Mouse (Mus musculus): Measurements from ENCODE around the gene Fgd6.

Fgd6 gene

GRCm38 (mm10) chr10:94035658-94036374, at the start of gene Fgd6, which contains the start of gene Vezt:
Gene Fgd6, plus strand, starts transcription at chr10:94036001.
Gene Vezt, minus strand, starts transcription at chr10:94035817.
- peak; percentile 98 for DNase-seq (ENCODE audit: low spot score in 2 of 2)

GRCm38 (mm10) chr10:93994136-93994535, 41.7 kb upstream of the Fgd6 start:
- no peak for DNase-seq (ENCODE audit: low spot score in 2 of 2)

- no peak for DNase-seq (ENCODE audit: low spot score in 2 of 2)
These were observed 40.7 kb upstream of the Fgd6 start for GRCm38 (mm10) chr10:93995100-93995499.

GRCm38 (mm10) chr10:93999357-93999756, 36.4 kb upstream of the Fgd6 start:
- DNase-seq (ENCODE audit: low spot score in 2 of 2), result no peak

DNA sequence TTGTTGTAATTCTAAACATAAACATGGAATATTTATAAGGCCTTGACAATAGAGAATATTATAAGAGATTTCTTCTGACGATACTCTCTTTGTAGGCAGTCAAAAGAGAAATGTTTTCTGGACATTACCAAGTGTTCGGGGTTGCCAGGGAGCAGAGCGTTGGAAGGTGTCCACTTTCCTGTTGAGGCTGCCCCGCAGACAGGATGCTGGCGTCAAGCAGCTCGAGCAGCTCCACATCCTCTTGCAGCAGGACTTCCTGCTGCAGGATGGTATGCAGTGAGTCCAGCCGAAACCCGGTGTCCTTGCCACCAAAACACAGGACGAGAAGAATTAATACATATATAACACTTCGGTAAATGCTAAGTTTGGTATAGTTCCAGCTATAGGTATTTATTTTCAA, 35.6 kb upstream of the Fgd6 start:
- no peak for DNase-seq (ENCODE audit: low spot score in 2 of 2)

- DNase-seq (ENCODE audit: low spot score in 2 of 2), result no peak
These were observed 27.4 kb upstream of the Fgd6 start for GRCm38 (mm10) chr10:94008356-94008755.

- no peak for DNase-seq (ENCODE audit: low spot score in 2 of 2)
These were observed 25.7 kb upstream of the Fgd6 start for GRCm38 (mm10) chr10:94009991-94010679.

DNA sequence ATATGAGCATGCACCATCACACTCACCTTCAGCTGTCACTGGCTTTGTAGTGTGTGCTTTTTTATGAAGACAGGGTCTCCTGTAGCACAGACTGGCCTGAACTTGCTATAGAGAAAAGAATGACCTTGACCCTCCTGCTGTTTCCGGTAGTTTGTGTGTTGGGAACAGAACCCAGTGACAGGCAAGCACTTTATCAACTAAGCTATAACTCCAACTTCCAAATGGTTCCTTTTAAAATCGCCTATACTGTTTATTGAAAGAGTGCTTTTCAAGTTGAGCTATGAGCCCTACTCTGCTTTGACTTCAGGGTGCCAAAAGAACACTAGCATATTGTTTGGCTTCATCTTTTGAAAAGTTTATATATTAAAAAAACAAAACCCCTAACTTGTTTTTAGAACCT, 24.8 kb upstream of the Fgd6 start:
- DNase-seq (ENCODE audit: low spot score in 2 of 2), result no peak

- DNase-seq (ENCODE audit: low spot score in 2 of 2), result peak; percentile 7 to 44
These were observed 22.6 kb upstream of the Fgd6 start for GRCm38 (mm10) chr10:94013196-94013595.

- no peak for DNase-seq (ENCODE audit: low spot score in 2 of 2)
These were observed 21.6 kb upstream of the Fgd6 start for GRCm38 (mm10) chr10:94014200-94014599.

DNA sequence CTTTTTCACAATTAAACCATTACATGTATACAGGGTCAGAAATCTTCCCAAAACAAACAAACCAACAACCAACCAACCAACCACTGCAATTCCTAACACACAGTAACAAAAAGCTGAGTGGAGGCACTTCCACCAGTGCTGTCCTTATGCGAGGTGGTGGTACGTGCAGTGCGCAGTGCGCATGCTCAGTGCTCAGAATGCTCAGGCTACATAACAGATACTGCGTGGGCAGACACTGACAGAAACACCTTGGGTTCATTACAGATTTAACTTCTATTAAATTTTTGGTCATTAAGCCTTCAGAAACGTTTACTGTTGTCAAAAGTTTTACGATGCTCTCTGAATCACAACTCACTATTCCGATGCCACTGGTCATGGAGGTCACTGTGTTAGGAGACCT, 18.3 kb upstream of the Fgd6 start:
- no peak for DNase-seq (ENCODE audit: low spot score in 2 of 2)

GRCm38 (mm10) chr10:94020587-94020986, 15.2 kb upstream of the Fgd6 start:
- DNase-seq (ENCODE audit: low spot score in 2 of 2), result no peak

DNA sequence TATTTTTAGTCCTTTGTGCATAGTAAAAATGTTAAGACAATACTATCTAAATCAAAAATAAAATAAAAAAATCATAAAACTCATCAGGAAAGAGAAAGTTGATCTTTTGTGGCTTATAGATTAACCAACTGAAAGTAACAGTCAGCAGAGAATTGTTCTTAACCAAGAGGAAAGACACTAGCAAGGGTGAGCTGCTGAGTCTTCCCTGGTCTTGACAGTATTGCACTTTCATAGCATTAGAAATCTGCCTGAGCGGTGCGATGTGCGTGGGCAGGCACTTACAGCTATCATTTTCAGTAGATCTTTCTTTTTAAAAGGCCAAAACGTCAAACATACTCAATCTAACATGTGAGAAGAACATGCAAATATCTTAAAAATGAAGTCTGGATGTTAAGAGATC, 14.7 kb upstream of the Fgd6 start:
- DNase-seq (ENCODE audit: low spot score in 2 of 2), result no peak

DNA sequence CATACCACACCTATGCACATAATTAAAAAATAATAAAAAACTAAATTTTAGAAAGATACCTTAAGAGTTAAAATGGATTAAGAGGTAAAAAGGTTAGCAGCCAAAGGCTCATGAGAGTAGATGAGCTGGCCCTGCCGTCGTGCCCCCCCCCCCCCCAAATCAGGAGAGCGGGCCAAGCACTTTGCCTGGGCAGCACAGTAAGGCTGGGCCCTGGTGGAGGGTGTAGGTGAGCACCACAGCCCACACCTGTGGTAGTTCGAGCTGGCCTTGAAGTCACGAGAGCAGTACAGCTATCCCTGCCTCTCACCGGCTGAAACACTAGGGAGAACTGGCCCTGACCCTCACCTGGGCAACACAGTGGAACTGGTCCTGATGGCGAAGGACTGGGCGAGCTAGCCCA, 10.7 kb upstream of the Fgd6 start:
- no peak for DNase-seq (ENCODE audit: low spot score in 2 of 2)

GRCm38 (mm10) chr10:94028493-94028892, 7.3 kb upstream of the Fgd6 start:
- no peak for DNase-seq (ENCODE audit: low spot score in 2 of 2)

DNA sequence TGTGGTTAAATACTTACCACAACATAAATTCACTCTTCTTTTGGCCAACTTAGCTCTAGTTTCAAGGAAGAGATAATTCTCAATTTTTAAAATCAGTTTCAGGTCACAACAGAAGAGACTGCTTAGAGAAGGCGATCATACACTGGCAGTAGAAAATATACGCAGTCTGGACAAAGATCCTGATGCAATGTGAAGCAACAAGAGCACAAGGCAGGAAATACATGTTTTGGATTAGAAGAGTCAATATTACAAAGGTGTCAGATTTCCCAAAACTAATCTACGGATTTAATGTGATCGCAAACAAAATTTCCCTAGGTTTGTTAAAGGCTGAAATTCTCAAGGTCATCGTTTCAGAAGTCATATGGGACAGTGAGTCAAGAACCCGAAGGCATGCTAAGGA, 4.6 kb upstream of the Fgd6 start:
- DNase-seq (ENCODE audit: low spot score in 2 of 2), result no peak

DNA sequence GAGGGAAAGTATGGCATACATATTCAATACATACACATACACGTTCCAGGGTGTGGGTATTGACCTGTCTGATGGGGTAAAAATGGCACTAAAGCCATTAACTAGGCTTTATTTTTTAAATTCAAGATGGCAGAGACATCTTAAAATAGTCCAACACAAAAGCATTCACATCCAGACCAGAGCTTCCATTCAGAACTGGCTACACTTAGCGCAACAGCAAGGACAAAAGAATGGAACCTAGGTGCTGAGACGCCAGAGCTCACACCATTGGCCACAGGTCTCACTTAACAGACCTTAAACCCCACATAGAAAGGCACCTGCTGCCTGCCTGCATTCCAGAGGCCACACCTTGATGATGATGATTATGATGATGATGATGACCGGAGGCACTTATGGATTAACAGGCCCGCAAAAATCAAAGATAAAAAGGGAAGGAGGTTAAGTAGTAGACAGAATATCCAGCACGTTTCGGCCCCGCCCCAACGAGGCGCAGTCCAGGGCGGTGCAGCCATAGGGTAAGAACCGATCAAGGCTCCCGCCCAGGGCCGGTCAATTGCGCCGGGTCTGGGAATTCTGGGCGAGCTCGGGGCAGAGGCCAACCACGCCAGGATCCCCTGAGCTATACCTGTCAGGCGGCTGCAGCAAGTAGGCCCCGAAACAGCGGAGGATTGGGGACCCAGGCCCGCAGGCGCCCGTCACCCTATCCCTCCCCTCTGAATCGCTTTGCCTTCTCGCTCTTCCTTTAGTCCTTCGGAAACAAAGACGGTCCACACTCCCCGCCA, 734 bp upstream of the Fgd6 start:
- DNase-seq (ENCODE audit: low spot score in 2 of 2), result peak; percentile 63 to 64

DNA sequence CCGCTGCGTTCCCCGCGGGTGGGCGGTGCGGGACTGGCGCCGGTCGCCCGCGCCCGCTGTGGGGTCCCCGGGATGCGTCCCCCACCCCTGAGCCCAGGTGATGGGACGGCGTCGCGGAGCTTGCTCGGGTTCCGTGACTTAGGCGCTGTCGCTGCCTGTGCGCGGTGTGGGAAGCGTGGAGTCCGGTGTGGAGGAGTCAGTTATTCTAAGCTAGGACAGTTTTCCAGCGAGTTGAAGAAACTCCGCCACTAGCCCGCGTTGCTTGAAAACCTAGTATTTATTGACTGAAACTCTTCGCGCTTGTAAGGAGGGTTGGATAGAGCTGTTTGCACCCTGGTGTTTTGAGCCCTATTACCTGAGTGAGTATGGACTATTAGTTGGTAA, 566 bp downstream of the Fgd6 start:
- DNase-seq (ENCODE audit: low spot score in 2 of 2), result no peak

GRCm38 (mm10) chr10:94037196-94037595, 1.4 kb downstream of the Fgd6 start:
- DNase-seq (ENCODE audit: low spot score in 2 of 2), result no peak

DNA sequence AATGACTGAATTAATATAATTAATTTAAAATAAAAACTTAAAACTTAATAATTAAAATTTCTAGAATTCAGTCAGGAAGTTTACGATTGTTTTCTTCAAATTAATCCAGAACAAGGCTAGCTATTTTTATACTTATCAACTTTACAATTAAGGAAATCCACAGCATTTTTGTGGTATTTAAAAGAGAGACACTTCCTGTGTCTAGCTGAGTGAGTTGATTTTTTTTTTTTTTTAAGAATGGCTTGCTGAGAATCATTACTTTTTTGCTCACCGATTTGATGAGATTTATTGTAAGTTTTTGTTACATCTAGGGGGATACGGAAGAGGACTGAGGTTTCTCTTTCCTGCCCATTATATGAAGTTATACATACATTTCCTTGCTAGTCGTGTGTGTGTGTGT, 1.8 kb downstream of the Fgd6 start:
- no peak for DNase-seq (ENCODE audit: low spot score in 2 of 2)

GRCm38 (mm10) chr10:94038366-94039260, 2.8 kb downstream of the Fgd6 start:
- no peak for DNase-seq (ENCODE audit: low spot score in 2 of 2)

GRCm38 (mm10) chr10:94043908-94044307, 8.1 kb downstream of the Fgd6 start:
- DNase-seq (ENCODE audit: low spot score in 2 of 2), result no peak
